Mouse (Mus musculus): ENCODE results near the gene E2f2.

The E2f2 gene

GRCm38 (mm10) chr4:136172542-136173209, 482 bp downstream of the E2f2 start:
- CTCF ChIA-PET, result interaction anchor here (0.6 kb wide), 1 partner anchor 30 kb away, joined by 3 read pairs; no protein-coding TSS in a partner anchor

DNA sequence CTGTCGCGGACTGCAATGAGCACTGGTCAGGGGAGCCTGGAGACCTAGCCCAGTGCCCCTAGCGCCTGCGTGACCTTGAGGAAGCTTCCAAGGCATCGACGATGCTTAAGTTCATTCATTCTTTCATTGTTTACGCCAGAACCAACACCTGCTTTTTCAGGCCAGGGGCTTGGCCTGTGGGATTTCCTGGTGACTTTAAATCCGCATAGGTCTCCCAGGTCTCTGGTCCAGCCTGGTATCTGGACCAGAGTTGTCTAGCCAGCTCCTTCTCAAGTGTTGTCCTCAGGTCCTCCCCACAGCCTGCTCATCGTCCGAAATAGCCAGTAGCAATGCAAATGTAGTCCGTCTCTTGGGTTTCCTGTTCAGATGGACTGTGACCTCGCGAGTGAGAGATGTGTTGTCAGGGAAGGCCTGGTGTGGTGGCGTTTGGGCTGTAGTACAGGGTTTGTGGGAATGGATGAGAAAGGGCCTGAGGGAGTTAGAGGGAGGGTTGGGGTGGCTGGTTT, 1.1 kb downstream of the E2f2 start:
- CTCF ChIA-PET, result interaction anchor here (0.5 to 0.7 kb wide), 3 partner anchors 29 to 851 kb away, joined by 3 to 5 read pairs (median 3); no protein-coding TSS in a partner anchor

- CTCF ChIA-PET, result interaction anchor here (0.7 to 1.1 kb wide), 3 partner anchors 10 to 140 kb away, joined by 4 to 8 read pairs (median 7); no protein-coding TSS in a partner anchor
Measured at GRCm38 (mm10) chr4:136174216-136175193, 2.3 kb downstream of the E2f2 start.

- CTCF ChIA-PET, result no interaction called here
Measured at GRCm38 (mm10) chr4:136176022-136176552, 3.9 kb downstream of the E2f2 start.

DNA sequence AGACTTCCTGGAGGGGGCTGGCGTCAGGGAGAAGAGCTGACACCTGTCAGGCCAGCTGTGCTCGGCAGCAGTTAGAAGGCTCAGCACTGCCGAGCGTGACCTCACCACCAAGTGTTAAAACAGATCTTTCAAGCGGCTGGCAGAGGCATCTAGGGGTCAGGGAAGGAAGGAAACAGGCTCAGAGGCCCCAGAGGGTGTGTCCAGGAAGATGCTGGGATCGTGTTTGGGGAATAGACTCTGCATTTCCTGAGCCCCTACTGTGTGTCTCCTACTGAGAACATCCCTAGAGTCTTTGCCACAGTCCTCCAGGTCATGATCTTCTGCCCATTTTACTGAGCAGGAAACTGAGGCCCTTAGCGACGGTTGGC, 5.0 kb downstream of the E2f2 start:
- CTCF ChIA-PET, result interaction anchor here (0.5 to 1.9 kb wide), 4 partner anchors 8 to 98 kb away, joined by 3 to 6 read pairs (median 4); no protein-coding TSS in a partner anchor

DNA sequence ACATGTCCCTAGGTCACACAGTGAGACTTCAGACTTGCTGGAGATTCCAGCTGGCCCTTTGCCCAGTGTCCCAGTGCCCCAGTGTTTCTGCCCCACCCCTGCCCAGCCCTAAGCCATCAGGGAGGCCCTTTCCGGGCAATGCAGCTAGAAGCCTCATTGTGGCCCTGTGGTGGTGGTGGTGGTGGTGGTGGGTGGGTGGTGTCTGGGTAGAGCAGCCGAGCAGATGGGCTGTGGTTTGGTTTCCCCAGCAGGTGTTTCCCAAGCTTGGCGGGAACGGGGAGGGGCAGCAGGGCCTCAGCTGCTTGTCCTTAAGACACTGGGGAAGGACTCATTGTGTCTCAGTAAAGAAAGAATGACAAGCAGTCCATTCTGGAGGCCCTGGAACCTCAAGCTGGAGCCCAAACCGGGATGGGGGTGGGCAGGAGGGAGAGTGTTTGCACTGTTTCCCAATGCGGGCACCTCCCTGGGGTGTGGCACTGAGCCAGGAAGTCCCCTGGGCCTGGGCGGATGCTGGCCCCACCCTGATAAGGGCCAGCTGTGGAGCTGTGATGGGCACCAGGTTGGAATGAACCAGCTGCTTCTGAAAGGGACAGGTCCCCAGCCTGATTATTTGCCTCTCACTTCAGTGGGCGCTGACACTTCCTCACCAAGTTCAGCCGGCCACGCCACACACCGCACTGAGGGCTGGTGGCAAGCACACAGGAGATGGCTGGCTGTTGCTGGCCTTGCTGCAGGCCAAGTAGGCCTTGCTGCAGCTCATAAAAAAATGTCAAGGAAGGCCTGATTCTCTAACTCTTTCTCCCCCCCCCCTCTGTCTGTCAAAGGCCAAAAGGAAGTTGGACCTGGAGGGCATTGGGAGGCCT, 5.6 kb downstream of the E2f2 start:
- CTCF ChIA-PET, result interaction anchor here (0.5 to 1.9 kb wide), 5 partner anchors 8 to 118 kb away, joined by 3 to 6 read pairs (median 3); no protein-coding TSS in a partner anchor

DNA sequence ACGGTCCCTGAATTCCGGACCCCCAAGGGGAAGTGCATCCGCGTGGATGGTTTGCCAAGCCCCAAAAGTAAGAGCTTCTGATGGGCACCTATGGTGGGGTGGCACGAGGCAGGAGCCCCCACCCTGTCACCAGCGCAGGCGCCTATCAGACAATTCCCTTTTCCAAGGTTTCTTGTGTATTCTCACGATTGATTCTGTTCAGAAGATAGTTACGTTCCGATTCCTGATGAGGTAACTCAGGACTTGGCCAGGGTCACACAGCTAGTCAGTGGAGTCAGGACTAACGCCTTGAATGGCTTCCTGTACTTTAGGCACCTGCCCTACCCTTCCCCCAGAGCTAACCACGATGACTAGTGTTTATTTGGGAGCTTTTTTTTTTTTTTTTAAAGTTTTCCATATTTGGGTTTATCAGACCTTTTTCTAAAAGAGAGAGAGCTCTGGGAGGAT, 6.3 kb downstream of the E2f2 start:
- CTCF ChIA-PET, result interaction anchor here (0.6 to 1.9 kb wide), 4 partner anchors 10 to 118 kb away, joined by 3 to 6 read pairs (median 4); no protein-coding TSS in a partner anchor

DNA sequence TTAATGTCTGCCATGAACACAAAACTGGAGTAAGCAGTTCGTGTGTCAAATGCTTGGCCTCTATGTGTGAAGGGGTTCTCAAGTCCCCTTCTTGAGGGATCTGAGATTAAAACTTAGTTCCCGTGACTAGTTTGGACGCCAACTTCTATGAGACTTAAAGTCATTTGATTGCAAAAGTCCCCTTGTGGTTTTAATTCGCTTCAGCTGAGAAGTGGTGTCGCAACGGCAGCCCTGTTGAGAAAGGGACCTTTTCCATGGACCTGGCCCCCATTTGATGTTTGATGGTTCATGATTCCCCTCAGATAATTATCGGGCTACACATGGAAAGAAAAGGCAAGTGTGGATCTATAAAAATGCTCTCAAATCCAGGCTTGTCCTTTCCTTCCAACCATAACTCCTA, 7.3 kb downstream of the E2f2 start:
- CTCF ChIA-PET, result interaction anchor here (0.5 to 0.7 kb wide), 3 partner anchors 17 to 149 kb away, joined by 3 to 4 read pairs (median 3); no protein-coding TSS in a partner anchor

DNA sequence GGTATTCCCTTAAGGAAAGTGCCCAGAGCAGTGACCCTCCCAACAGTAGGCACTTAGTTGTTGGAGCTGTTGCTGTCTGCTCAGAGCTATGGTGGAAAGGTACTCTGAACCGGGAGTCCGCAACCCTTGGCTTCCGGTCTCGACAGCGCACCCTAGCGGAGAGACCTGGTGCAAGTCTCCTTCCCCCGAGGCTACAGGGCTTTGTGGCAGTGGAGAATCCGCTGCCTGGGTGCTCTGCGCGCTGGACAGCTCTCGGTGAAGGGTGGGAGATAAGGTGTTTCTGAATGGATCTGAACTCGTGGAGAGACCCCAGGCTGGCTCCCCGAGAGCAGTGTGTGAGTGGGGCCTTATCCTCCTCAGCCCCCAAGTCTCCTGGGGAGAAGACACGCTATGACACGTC, 7.8 kb downstream of the E2f2 start:
- CTCF ChIA-PET, result interaction anchor here (0.5 to 1.3 kb wide), 4 partner anchors 17 to 149 kb away, joined by 3 to 6 read pairs (median 4); no protein-coding TSS in a partner anchor

DNA sequence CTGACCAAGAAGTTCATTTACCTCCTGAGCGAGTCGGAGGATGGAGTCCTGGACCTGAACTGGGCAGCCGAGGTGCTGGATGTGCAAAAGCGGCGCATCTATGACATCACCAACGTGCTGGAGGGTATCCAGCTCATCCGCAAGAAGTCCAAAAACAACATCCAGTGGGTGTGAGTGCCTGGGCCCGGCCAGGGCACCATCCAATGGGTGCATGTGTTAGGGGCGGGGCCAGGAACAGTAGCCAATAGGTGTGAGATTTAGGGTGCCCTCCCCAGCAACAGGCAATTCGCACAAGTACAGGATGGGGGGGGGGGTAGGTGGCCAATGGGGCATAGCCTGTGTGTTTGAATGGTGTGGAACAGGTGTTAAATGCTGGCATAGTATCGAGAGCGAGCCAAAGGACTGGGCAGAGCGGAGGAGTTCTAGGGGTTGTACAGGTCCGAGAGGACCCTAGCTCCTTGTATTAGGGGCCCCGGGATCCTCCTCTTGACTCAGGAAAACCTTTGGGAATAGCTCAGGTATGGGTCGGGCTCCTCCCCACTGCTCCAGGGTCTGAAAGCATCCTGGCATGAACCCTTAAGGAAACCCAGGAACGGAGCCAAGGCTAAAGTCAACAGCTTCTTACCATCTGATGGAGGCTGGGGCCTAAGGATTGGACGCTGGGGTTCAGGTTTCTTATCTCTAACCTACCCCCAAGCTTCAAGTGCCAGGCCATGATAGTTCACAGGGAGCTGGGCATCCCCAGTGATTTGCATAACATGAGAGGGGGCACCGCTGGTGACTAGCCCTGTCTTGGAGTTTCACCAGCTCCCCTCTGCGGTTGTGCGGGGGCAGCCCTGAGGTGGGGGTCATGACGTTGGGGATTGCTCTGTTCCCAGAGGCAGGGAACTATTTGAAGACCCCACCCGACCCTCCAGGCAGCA, 8.5 kb downstream of the E2f2 start:
- CTCF ChIA-PET, result interaction anchor here (0.6 to 1.6 kb wide), 4 partner anchors 9 to 97 kb away, joined by 4 to 12 read pairs (median 6); no protein-coding TSS in a partner anchor

DNA sequence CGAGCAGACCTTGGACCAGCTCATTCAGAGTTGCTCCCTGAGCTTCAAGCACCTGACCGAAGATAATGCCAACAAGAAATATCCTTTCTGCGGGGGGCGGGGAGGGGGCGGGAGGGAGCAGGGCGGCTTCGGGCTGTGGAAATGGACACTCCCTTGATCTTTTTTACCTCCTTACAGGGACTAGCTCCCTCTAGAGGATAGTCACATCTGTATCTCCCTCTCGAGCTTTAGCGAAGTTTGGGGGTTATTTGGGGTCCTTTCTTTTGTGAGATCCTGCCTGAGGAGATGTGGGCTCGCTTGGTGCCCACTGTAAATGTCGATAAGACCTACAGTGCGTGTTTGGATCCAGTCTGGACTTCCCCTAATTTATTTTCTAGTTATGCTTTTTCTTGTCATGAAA, 9.2 kb downstream of the E2f2 start:
- CTCF ChIA-PET, result interaction anchor here (0.6 to 1.6 kb wide), 4 partner anchors 8 to 96 kb away, joined by 4 to 12 read pairs (median 6); no protein-coding TSS in a partner anchor

GRCm38 (mm10) chr4:136185375-136185774, 13.2 kb downstream of the E2f2 start:
- CTCF ChIA-PET, result interaction anchor here (0.6 to 0.7 kb wide), 3 partner anchors 8 to 11 kb away, joined by 3 to 8 read pairs (median 4); no protein-coding TSS in a partner anchor

- CTCF ChIA-PET, result no interaction called here
Measured at GRCm38 (mm10) chr4:136186315-136186714, 14.1 kb downstream of the E2f2 start.

- CTCF ChIA-PET, result no interaction called here
Measured at GRCm38 (mm10) chr4:136186739-136187472, 14.7 kb downstream of the E2f2 start.

DNA sequence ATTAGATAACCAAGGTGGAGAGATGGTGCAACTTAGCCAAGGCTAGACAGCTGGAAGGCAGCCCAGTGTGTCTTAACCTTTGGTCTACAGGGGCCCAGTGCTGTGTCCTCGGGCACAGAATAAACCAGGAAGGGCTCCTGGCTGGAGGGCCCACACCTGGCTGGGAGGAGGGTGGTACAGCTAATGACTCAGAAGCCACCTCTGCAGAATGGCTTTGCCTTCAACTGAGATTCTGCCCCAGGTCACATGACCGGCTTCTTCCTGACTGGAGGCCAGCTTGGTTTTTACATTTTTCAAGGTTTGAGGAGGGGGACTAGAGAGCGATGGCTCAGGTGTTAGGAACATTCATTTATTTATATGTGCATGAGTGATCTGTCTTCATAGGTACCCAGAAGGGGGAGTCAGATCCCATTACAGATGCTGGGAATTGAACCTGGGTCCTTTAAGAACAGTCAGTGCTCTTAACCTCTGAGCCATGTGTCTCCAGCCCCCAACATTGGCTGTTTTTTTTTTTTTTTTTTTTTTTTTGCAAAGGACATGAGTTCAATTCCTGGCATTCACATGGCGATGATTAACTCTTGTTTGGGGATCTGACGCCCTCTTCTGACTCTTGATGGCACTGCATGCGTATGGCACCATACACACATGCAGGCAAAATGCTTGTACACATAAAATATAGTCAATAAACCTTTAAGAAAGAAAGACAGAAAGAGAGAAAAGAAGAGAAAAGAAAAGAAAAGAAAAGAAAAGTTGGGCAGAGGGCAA, 17.0 kb downstream of the E2f2 start:
- CTCF ChIA-PET, result interaction anchor here (0.6 to 1.5 kb wide), 7 partner anchors 8 to 124 kb away, joined by 3 to 12 read pairs (median 4); no protein-coding TSS in a partner anchor

GRCm38 (mm10) chr4:136189912-136190311, 17.7 kb downstream of the E2f2 start:
- CTCF ChIA-PET, result interaction anchor here (0.7 to 1.5 kb wide), 4 partner anchors 9 to 124 kb away, joined by 3 to 12 read pairs (median 4); no protein-coding TSS in a partner anchor

- CTCF ChIA-PET, result interaction anchor here (0.5 kb wide), 2 partner anchors 29 to 405 kb away, joined by 3 read pairs; no protein-coding TSS in a partner anchor
Measured at GRCm38 (mm10) chr4:136193571-136193970, 21.4 kb downstream of the E2f2 start.

Measured in spleen, embryonic (tissue).